Mouse (Mus musculus) liver, embryonic 14.5 days (tissue): ENCODE measurements around the gene Fam131a. TPM values are rescaled to one million over a fixed set of nuclear protein-coding genes. Genes with fewer than 3 reads are reported as not detected.

ENCODE experiments used
- ATAC-seq: fragments of 200-750 bp; cut with Nextera tagmentation; 2 replicates; pipeline ENCODE4 v1.8.0; 2017; ENCODE audit warnings: moderate number of reproducible peaks, mild to moderate bottlenecking, moderate library complexity; ENCODE audit not compliant: insufficient read depth
- DNase-seq, 3 experiments: peaks; one replicate each; pipeline ENCODE4 v3.0.0-alpha.2; 2012 to 2013; ENCODE audit warnings: low read depth in 3 of 3, low spot score in 3 of 3
- H3K27ac ChIP-seq: fragments of 300-500 bp; sonication (generic); 2 replicates; pipeline ENCODE4 v1.5.1; 2014; ENCODE audit warnings: moderate library complexity, mild to moderate bottlenecking, control low read depth, inconsistent platforms
- H3K27me3 ChIP-seq: fragments of 300-500 bp; sonication (generic); 2 replicates; pipeline ENCODE4 v1.6.1; 2014; ENCODE audit warnings: mild to moderate bottlenecking, low read length, moderate library complexity; ENCODE audit not compliant: control insufficient read depth, insufficient read depth
- H3K36me3 ChIP-seq: fragments of 300-500 bp; sonication (generic); replicated peaks from 2 replicates; pipeline ENCODE4 v1.6.1; 2014; ENCODE audit warnings: low read depth; ENCODE audit not compliant: control insufficient read depth, insufficient read depth
- H3K4me1 ChIP-seq, 2 experiments: fragments of 200-500 bp in 1 of 2; fragments of 300-500 bp in 1 of 2; sonication (generic) in 1 of 2; replicated peaks; 2 replicates each; pipeline ENCODE4 v1.6.1; 2012 to 2014; ENCODE audit warnings: antibody characterized with exemption in 1 of 2, inconsistent platforms in 1 of 2, low read length in 1 of 2; ENCODE audit not compliant: control insufficient read depth in 2 of 2, insufficient read depth in 2 of 2
- H3K4me2 ChIP-seq: fragments of 300-500 bp; sonication (generic); 2 replicates; pipeline ENCODE4 v1.6.1; 2014; ENCODE audit warnings: low read depth, mild to moderate bottlenecking, control low read depth, moderate library complexity
- H3K4me3 ChIP-seq, 2 experiments: fragments of 200-500 bp in 1 of 2; fragments of 300-500 bp in 1 of 2; sonication (generic) in 1 of 2; 2 replicates each; pipeline ENCODE4 v1.5.1; 2012 to 2014; ENCODE audit warnings: low read depth in 2 of 2, low read length in 2 of 2, mild to moderate bottlenecking in 2 of 2, control low read depth in 1 of 2, inconsistent platforms in 1 of 2, moderate library complexity in 1 of 2; ENCODE audit not compliant: insufficient read depth in 1 of 2
- H3K9ac ChIP-seq: fragments of 300-500 bp; sonication (generic); replicated peaks from 2 replicates; pipeline ENCODE4 v1.6.1; 2014; ENCODE audit warnings: mild to moderate bottlenecking, control low read depth, moderate library complexity
- H3K9me3 ChIP-seq: fragments of 300-500 bp; sonication (generic); 2 replicates; pipeline ENCODE4 v1.6.1; 2016; ENCODE audit warnings: low read length, mixed read lengths; ENCODE audit not compliant: control insufficient read depth
- CTCF ChIP-seq: IDR thresholded peaks from 2 replicates; pipeline ENCODE4 v1.5.1; 2016; ENCODE audit warnings: antibody characterized with exemption, low read depth, control low read depth
- EP300 ChIP-seq: IDR thresholded peaks from 2 replicates; pipeline ENCODE4 v1.6.1; 2016; ENCODE audit warnings: antibody characterized with exemption, low read depth
- WGBS: fragments of 180-500 bp; shearing (Covaris S2); extraction: QIAGEN DNeasy Blood & Tissue Kit; methylation state at CpG from one replicate; pipeline ENCODE4 v1.1.7; 2014; ENCODE audit not compliant: insufficient replicate concordance; 5-methylcytosine and 5-hydroxymethylcytosine counted together
- polyA plus RNA-seq, 2 experiments: library from polyadenylated mRNA; depleted of rRNA in 1 of 2; stranded (reverse) in 1 of 2; unstranded in 1 of 2; fragments of >200 nt; fragmentation: Nextera tagmentation in 1 of 2; extraction: Ambion mirVana in 1 of 2; gene quantifications; 2 replicates each; pipeline versions ENCODE4 v1.2.1 to v1.2.3; 2012 to 2014

The Fam131a gene
- polyA plus RNA-seq, 2 experiments: 1.3 to 1.4 TPM

DNA sequence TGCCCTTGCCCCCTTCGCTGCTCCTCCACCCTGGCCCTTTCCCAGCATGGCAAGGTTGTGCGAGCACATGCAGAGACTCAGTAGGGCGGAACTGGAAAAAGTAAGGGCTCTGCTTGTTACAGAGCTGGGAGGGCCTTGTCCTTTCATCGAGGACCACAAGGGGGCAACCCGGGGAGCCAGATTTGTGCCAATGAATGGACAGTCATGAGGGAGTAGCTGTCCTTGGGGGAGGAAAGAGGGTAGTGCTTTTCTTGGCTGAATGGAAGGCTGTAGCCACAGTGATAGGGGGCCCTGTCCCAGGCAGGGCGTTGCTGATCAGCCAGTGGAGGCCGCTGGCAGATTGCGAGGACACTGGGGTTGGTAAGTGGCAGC, 9.5 kb downstream of the Fam131a start:
- Histone ChIP-seq H3K9ac (peak overlapping the region; percentile 60), H3K36me3 (peaks cover 1% of the 10 kb centered on the region; the same call in 1 of the 2 replicates), H3K27ac (peak overlapping the region; percentile 94), H3K4me3 (peak overlapping the region; percentile 10 to 29; a peak in 3 of 4 replicates), H3K4me1 (peaks cover 57 to 58% of the 10 kb centered on the region in 2 experiments), H3K4me2 (peak overlapping the region; percentile 69), H3K9me3 (no peaks in the 10 kb centered on the region), H3K27me3 (no peaks in the 10 kb centered on the region; the same call in 1 of the 2 replicates)
- peak; percentile 77 for ATAC-seq
- WGBS: 3% methylated on average over 8 of the region's 8 CpGs
- peak; percentile 89 for TF ChIP-seq CTCF
- peak; percentile 57 for TF ChIP-seq EP300
- peak; percentile 67 to 82 (median 74) for DNase-seq

- Histone ChIP-seq H3K36me3 (peaks cover 2% of the 10 kb centered on the region; the same call in 1 of the 2 replicates), H3K9me3 (no peaks in the 10 kb centered on the region), H3K4me2 (peak overlapping the region; percentile 69), H3K27ac (peak overlapping the region; percentile 94), H3K27me3 (no peaks in the 10 kb centered on the region), H3K9ac (peak overlapping the region; percentile 60), H3K4me3 (peak overlapping the region in 1 of 2 experiments; percentile 29; a peak in 2 of 4 replicates), H3K4me1 (peaks cover 59 to 62% of the 10 kb centered on the region in 2 experiments)
- TF ChIP-seq CTCF (no peak), EP300 (no peak)
- 81% methylated on average over 10 of the region's 10 CpGs for WGBS
- DNase-seq (no peak), ATAC-seq (no peak)
These were observed 10.0 kb downstream of the Fam131a start for GRCm38 (mm10) chr16:20703071-20703470.

GRCm38 (mm10) chr16:20703699-20704400, 10.8 kb downstream of the Fam131a start:
- Histone ChIP-seq H3K36me3 (peaks cover 2% of the 10 kb centered on the region; the same call in 1 of the 2 replicates), H3K4me3 (peak overlapping the region; percentile 16 to 29; a peak in 3 of 4 replicates), H3K4me1 (peaks cover 59 to 62% of the 10 kb centered on the region in 2 experiments), H3K27ac (peak overlapping the region; percentile 94), H3K9ac (peak overlapping the region; percentile 60), H3K27me3 (no peaks in the 10 kb centered on the region), H3K4me2 (peak overlapping the region; percentile 69), H3K9me3 (no peaks in the 10 kb centered on the region)
- ATAC-seq (peak; percentile 76), DNase-seq (peak; percentile 70 to 83 (median 76))
- 23% methylated on average over 6 of the region's 6 CpGs for WGBS
- peak; percentile 94 for TF ChIP-seq EP300
- TF ChIP-seq CTCF: no peak

DNA sequence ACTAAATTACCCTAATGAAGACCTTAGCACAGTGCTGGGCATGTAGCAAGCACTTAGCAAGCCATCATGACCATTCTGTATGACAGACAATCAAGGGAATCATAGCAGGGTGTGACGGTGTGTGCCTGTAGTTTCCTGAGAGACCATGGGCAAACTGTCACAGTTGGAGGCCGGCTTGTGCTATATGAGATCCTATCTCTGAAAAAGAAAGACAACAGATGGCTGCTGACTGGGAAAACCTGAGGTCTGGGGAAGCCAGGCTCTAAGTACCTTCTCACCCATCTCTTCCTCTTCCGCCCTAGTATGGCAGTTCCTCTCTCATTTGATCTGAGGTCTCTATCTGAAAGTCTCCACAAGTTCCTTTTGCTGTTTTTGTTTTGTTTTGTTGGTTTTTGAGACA, 12.7 kb downstream of the Fam131a start:
- no peak for ATAC-seq
- Histone ChIP-seq H3K36me3 (peaks cover 8% of the 10 kb centered on the region), H3K4me1 (peaks cover 59 to 63% of the 10 kb centered on the region in 2 experiments), H3K4me3 (no peak overlapping the region), H3K4me2 (no peak overlapping the region), H3K27me3 (no peaks in the 10 kb centered on the region), H3K9me3 (no peaks in the 10 kb centered on the region), H3K27ac (peak overlapping the region; percentile 94), H3K9ac (no peak overlapping the region)
- DNase-seq: no peak
- no peak for TF ChIP-seq CTCF
- no peak for TF ChIP-seq EP300
- WGBS: 39% methylated on average over 3 of the region's 3 CpGs

DNA sequence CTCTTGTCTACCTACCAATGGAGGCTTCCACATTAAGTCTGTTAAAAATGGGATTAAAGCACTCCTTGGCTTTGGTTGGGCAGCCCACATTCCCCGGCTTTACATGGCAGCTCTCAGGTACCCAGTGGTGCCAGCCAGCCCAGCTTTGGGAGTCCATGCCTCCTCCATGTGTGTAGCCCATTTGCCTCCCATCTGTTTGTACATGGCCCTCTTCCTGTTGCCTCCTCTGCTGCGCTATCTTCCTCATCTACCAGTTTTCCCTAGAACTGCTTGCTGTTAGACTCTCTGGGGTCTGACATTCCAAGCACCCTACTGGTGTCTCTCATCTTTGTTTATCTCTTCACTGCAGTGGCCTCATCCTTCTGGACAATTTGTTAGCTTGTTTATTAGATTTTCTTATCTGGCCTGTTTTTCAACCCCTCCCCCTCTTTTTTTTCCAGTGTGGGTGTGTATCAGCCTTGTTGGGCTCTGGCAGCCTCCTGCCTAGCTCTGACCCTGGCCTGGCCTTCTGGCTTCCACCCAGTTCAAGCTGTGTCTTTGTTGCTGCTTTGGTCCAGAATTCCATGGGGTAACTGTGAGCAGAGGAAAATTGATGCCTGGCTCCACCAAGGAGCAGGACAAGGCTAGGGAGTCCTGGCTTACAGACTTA, 13.5 kb downstream of the Fam131a start:
- WGBS: 59% methylated on average over 2 of the region's 2 CpGs
- TF ChIP-seq CTCF (no peak), EP300 (peak; percentile 60)
- peaks cover 13% of the 10 kb centered on the region for H3K36me3 ChIP-seq
- H3K27ac ChIP-seq: peak overlapping the region; percentile 94
- peak overlapping the region; percentile 64 for H3K9ac ChIP-seq
- no peak overlapping the region for H3K4me3 ChIP-seq
- H3K9me3 ChIP-seq: no peaks in the 10 kb centered on the region
- no peaks in the 10 kb centered on the region for H3K27me3 ChIP-seq
- peaks cover 59 to 66% of the 10 kb centered on the region in 2 experiments for H3K4me1 ChIP-seq
- ATAC-seq: peak; percentile 29
- peak in 1 of 3 experiments; percentile 53 for DNase-seq
- peak overlapping the region; percentile 39 for H3K4me2 ChIP-seq
